Mouse (Mus musculus): ENCODE measurements around the gene Heg1.

- TF ChIP-seq POLR2A (IDR thresholded peaks at IDR 0.05; ENCODE audit: borderline replicate concordance, extremely low read depth, insufficient read depth, insufficient read length, poor library complexity, severe bottlenecking) (no peak), CTCF (IDR thresholded peaks at IDR 0.05; ENCODE audit: borderline replicate concordance, extremely low read depth, insufficient read depth, insufficient read length) (no peak)
Observed at GRCm38 (mm10) chr16:33680271-33680670, 3.9 kb upstream of the Heg1 start.
